Mouse (Mus musculus): ENCODE results near the gene Slc2a5. TPM values are rescaled to one million over a fixed set of nuclear protein-coding genes. Genes with fewer than 3 reads are reported as not detected.

The Slc2a5 gene
- polyA plus RNA-seq, 1 experiment from 2014 or later: 2.0 TPM

DNA sequence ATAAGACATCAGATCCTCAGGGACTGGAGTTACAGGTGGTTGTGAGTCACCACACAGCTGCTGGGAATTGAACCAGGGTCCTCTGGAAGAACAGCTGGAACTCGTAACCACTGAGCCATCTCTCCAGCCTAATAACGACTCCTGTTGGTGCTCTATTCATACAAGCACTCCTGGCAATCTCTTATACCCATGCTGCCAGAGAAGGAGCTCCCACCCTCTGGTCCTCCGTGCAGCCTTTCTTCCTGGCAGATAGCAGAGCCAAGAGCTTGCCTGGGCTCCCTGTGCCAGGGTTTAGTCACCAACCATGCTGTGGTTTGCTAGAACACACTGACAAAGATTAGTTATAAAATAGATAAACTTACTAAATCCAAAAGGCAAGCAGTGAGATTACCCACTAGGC is 9.4 kb upstream of the Slc2a5 start:
- Histone ChIP-seq H3K4me1 (0 out of 2 replicates have a peak, but pooled peaks cover 2% of the 10 kb centered on the region), H3K4me3 (no peak overlapping the region), H3K9ac (no peak overlapping the region), H3K4me2 (no peak overlapping the region), H3K27ac (no peak overlapping the region), H3K36me3 (no peaks in the 10 kb centered on the region), H3K27me3 (no peaks in the 10 kb centered on the region), H3K9me3 (no peaks in the 10 kb centered on the region)
- WGBS: 53% methylated on average over 3 of the region's 3 CpGs
- no peak for ATAC-seq (ENCODE audit: insufficient number of reproducible peaks, low FRiP score, low TSS enrichment, low read depth)

DNA sequence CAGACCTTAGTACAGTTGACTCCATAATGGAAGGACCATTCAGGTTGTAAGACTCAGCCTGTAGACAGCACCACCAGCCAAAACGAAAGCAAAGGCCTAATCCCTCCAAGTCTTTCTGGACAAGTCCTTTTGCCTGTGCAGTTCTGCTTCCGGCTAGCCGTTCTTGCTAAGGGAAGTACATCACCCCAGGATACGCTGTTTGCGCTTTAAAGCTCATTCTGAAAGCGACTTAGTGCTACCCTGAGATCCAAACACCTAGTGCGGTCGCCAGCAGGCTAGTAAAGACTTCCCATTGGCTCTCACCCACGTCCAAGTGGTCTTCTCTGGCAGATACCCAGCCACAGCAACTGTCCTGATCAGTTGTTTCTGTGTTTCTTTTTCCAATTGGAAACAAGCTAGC is 8.7 kb upstream of the Slc2a5 start:
- Histone ChIP-seq H3K4me1 (0 out of 2 replicates have a peak, but pooled peaks cover 2% of the 10 kb centered on the region), H3K9me3 (no peaks in the 10 kb centered on the region), H3K4me2 (no peak overlapping the region), H3K36me3 (no peaks in the 10 kb centered on the region), H3K4me3 (no peak overlapping the region), H3K27ac (no peak overlapping the region), H3K27me3 (no peaks in the 10 kb centered on the region), H3K9ac (no peak overlapping the region)
- WGBS: 72% methylated on average over 9 of the region's 9 CpGs
- ATAC-seq (ENCODE audit: insufficient number of reproducible peaks, low FRiP score, low TSS enrichment, low read depth): no peak

DNA sequence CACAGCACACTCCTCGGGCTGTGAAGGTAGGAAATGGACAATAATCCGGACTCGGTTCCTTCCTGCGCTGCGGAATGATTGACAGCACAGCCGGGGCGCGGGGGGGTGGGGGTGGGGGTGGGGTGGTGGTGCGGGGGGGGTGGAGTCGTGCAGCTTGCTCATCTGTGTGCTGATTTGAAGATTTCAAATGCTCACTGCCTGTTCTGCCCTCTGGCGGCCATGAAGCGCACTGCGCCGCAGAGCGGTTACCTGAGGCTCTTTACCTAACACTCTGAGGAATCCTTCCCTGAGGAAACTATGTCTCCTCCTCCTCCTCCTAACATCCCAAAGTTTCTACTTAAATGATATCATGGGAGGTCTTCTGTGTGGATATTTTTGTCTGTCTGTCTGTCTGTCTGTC is 6.2 kb upstream of the Slc2a5 start:
- Histone ChIP-seq H3K4me2 (0 out of 2 replicates have a peak overlapping the region, but pooled peaks have one; percentile 10), H3K27ac (no peak overlapping the region), H3K9ac (no peak overlapping the region), H3K4me3 (no peak overlapping the region), H3K27me3 (no peaks in the 10 kb centered on the region), H3K9me3 (no peaks in the 10 kb centered on the region), H3K36me3 (no peaks in the 10 kb centered on the region), H3K4me1 (0 out of 2 replicates have a peak, but pooled peaks cover 2% of the 10 kb centered on the region)
- 6% methylated on average over 15 of the region's 15 CpGs for WGBS
- ATAC-seq (ENCODE audit: insufficient number of reproducible peaks, low FRiP score, low TSS enrichment, low read depth): no peak

DNA sequence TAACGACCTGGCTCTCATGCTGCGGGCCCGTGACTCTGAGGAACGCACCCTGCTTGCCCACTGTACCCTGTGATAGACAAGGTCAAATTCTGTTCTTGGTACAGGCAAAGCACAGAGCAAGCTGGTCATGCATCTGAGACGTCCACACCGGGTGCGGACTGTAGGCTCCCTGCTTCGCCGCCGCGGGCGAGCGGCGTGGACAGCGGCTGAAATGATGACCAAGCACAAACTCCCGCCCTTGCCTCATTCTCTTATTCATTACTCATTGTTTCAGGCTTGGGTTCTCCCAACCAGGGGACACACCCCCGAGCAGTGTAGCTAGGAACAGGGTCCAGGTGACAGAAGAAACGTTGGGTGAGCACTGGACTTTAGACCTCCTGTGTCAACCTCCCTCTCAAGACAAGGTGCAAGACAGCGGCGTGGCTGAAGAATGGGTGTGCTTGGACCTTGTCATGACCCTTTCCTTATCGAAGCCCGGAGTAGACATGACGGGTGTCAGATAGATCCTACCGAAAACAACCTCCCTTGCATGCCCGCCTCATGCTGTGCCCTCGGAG is 4.5 kb upstream of the Slc2a5 start:
- Histone ChIP-seq H3K27me3 (no peaks in the 10 kb centered on the region), H3K9ac (no peak overlapping the region), H3K27ac (no peak overlapping the region), H3K4me3 (no peak overlapping the region), H3K36me3 (no peaks in the 10 kb centered on the region), H3K4me1 (peaks cover 9% of the 10 kb centered on the region), H3K4me2 (no peak overlapping the region), H3K9me3 (no peaks in the 10 kb centered on the region)
- no peak for ATAC-seq (ENCODE audit: insufficient number of reproducible peaks, low FRiP score, low TSS enrichment, low read depth)
- WGBS: 92% methylated on average over 26 of the region's 26 CpGs

DNA sequence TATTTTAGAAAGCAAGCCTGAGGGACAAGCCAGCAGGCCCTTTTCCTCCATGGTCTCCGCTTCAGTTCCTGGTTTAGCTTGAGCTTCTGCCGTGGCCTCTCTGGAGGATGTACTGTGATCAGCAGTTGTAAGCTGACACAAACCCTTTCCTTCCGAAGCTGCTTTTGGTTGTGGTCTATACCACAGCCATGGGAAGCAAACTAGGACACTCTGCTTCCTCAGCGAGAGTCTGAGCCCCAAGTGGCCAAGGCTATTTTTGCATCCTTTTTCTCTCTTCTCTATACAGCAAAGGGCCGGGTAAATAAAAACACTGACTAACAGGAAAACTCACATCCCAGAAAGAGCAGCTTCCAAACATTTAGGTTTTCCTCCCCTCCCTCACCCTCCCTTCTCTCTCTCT is 1.8 kb upstream of the Slc2a5 start:
- no peak overlapping the region for H3K4me2 ChIP-seq
- WGBS: 55% methylated on average over 5 of the region's 5 CpGs
- no peak overlapping the region for H3K9ac ChIP-seq
- no peaks in the 10 kb centered on the region for H3K36me3 ChIP-seq
- H3K4me1 ChIP-seq: peaks cover 22% of the 10 kb centered on the region
- ATAC-seq (ENCODE audit: insufficient number of reproducible peaks, low FRiP score, low TSS enrichment, low read depth): no peak
- H3K27ac ChIP-seq: no peak overlapping the region
- H3K4me3 ChIP-seq: no peak overlapping the region
- no peaks in the 10 kb centered on the region for H3K27me3 ChIP-seq
- H3K9me3 ChIP-seq: no peaks in the 10 kb centered on the region

DNA sequence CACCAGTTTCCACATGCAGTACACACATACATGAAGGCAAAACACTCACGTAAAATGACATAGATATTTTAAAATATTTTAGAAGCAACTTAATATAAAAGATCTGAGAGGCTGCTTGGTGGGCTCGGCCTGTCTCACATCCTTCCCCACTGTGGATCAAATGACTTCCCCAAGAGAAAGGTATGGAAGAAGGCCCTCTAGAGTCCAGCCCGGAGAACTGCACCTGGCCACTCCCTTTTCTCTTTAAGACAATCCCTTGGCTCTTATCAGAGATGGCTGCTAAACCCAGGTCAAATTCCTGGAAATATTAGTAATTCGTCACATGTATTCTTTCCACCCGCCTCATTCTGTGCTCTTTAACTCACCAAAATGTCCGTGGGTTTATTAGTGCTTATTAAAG is 920 bp upstream of the Slc2a5 start:
- H3K9me3 ChIP-seq: no peaks in the 10 kb centered on the region
- H3K4me3 ChIP-seq: no peak overlapping the region
- 61% methylated on average over 6 of the region's 6 CpGs for WGBS
- peaks cover 22% of the 10 kb centered on the region for H3K4me1 ChIP-seq
- H3K36me3 ChIP-seq: no peaks in the 10 kb centered on the region
- H3K9ac ChIP-seq: no peak overlapping the region
- no peak overlapping the region for H3K4me2 ChIP-seq
- H3K27me3 ChIP-seq: no peaks in the 10 kb centered on the region
- no peak overlapping the region for H3K27ac ChIP-seq
- ATAC-seq (ENCODE audit: insufficient number of reproducible peaks, low FRiP score, low TSS enrichment, low read depth): no peak

DNA sequence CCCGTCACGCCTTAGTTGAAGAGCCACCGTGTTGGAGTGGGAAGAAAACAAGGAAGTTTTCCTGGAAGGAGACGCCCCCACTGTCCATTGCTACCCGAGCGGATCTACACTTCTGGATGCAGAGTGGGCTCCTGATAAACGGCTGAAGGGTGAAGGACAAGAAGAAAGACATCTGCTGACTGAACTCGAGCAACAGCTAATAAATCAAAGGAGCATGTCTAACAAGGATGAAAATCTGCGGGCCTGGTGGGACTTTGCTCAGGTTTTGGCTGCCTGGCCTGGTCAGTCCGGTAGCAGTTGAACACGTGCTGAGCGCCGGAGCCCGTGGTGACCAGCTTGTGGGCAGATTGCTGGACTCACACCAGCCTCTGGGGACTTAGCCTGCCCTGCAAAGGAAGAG is 557 bp downstream of the Slc2a5 start:
- Histone ChIP-seq H3K4me1 (peaks cover 22% of the 10 kb centered on the region), H3K27me3 (no peaks in the 10 kb centered on the region), H3K9ac (no peak overlapping the region), H3K36me3 (no peaks in the 10 kb centered on the region), H3K9me3 (no peaks in the 10 kb centered on the region), H3K4me3 (no peak overlapping the region), H3K27ac (no peak overlapping the region), H3K4me2 (peak overlapping the region; percentile 31; the same call in 1 of the 2 replicates)
- no peak for ATAC-seq (ENCODE audit: insufficient number of reproducible peaks, low FRiP score, low TSS enrichment, low read depth)
- WGBS: 40% methylated on average over 14 of the region's 14 CpGs

DNA sequence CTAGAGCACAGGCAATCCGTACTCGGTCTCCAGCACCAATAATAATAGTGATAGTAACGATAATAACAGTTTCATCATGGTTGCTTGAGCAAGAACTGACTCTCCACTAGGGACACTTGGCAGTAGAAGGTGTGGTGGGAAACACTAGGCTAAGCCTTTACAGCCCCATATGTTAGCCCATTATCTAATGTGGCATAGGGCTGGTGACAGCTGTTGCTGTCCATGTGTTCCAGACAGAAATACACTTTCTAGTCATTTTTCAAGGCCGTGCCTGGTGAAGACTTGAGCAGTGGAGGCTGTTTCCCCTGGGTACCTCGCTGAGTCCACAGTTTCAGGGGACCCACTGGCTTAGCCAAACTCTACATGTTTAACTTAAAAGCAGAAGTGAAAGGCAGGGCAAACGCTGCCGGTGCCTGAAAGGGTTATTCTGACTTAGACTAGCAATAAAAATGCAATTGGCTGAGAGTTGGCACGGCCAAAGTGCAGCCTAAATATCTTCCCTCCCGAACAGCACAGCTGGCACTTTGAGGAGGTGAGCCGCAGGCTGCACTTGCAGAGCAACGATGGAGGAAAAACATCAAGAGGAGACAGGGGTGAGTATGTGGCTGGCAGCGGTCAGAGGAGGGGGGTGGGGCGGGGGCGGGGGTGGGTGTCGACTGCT is 1.2 kb downstream of the Slc2a5 start:
- 0 out of 2 replicates have a peak overlapping the region, but pooled peaks have one; percentile 2 for H3K4me3 ChIP-seq

DNA sequence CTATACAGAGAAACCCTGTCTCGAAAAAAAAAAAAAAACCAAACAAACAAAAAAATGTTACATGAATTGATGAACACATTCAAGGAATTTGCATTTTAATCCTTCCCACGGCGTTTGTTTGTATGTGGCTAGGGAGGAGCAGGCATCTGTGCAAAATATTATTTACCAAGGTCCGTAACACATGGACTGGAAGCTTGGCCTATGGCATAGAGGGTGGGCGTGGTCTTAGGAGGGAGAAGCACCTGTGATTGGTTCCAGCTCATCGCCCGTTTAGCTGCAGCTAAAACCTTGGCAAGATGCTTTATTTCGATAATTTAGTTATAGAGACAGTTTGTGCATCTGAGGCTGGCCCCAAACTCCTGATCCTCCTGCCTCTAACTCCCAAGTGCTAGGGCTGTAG is 2.3 kb downstream of the Slc2a5 start:
- Histone ChIP-seq H3K27ac (no peak overlapping the region), H3K4me1 (peaks cover 22% of the 10 kb centered on the region), H3K9me3 (no peaks in the 10 kb centered on the region), H3K4me3 (no peak overlapping the region), H3K4me2 (no peak overlapping the region), H3K9ac (no peak overlapping the region), H3K27me3 (no peaks in the 10 kb centered on the region), H3K36me3 (no peaks in the 10 kb centered on the region)
- no peak for ATAC-seq (ENCODE audit: insufficient number of reproducible peaks, low FRiP score, low TSS enrichment, low read depth)
- WGBS: 70% methylated on average over 8 of the region's 8 CpGs

More for the DNA sequence above, 1.2 kb downstream of the Slc2a5 start:
- Histone ChIP-seq H3K27ac (0 out of 2 replicates have a peak overlapping the region, but pooled peaks have one; percentile 27), H3K36me3 (no peaks in the 10 kb centered on the region), H3K9me3 (no peaks in the 10 kb centered on the region), H3K9ac (no peak overlapping the region), H3K4me2 (peak overlapping the region; percentile 29), H3K4me1 (peaks cover 22% of the 10 kb centered on the region), H3K27me3 (no peaks in the 10 kb centered on the region)
- ATAC-seq (ENCODE audit: insufficient number of reproducible peaks, low FRiP score, low TSS enrichment, low read depth): no peak
- WGBS: 21% methylated on average over 15 of the region's 15 CpGs

DNA sequence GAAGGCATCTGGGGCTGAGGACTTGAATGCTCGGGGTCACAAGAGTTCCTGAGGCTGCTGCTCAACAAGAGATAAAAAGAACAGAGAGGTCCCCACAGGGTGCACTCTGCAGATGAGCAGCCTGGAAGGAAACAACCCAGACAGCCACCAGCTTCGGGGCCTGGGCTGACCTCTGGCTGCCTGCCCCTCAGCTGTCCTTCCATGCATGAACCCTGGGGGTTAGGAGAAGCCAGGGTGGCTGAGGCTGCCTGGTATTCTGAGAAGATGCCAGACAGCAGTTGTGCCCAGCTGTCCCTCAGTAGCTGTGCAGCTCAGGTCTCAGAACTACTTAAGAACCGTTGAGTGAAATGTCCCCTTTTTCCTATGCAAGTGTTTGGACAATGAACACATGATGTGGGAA is 3.4 kb downstream of the Slc2a5 start:
- no peaks in the 10 kb centered on the region for H3K27me3 ChIP-seq
- 49% methylated on average over 3 of the region's 3 CpGs for WGBS
- H3K27ac ChIP-seq: no peak overlapping the region
- no peak overlapping the region for H3K4me3 ChIP-seq
- peak; percentile 16; the same call in 1 of the 2 replicates for ATAC-seq (ENCODE audit: insufficient number of reproducible peaks, low FRiP score, low TSS enrichment, low read depth)
- H3K9ac ChIP-seq: no peak overlapping the region
- peaks cover 22% of the 10 kb centered on the region for H3K4me1 ChIP-seq
- H3K36me3 ChIP-seq: no peaks in the 10 kb centered on the region
- H3K9me3 ChIP-seq: no peaks in the 10 kb centered on the region
- no peak overlapping the region for H3K4me2 ChIP-seq

DNA sequence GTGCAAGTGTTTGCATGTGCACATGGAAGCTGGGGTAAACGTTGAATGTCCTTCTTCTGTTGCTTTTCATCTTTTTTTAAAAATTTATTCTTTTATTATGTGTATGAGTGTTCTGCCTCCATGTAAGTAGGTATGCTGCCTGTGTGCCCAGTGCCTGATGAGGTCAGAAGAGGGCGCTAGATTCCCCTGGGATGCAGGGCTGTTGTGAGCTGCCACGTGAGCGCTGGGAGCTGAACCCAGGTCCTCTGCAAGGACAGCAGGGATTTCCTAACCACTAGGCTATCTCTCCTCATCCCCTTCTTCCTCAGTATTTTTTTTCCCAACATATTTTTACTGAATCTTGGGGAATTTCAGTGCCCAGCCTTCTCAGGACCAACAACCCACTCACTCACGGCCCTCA is 7.3 kb downstream of the Slc2a5 start:
- Histone ChIP-seq H3K4me2 (no peak overlapping the region), H3K4me1 (no peaks in the 10 kb centered on the region), H3K27me3 (no peaks in the 10 kb centered on the region), H3K36me3 (no peaks in the 10 kb centered on the region), H3K4me3 (no peak overlapping the region), H3K9ac (no peak overlapping the region), H3K27ac (no peak overlapping the region), H3K9me3 (no peaks in the 10 kb centered on the region)
- 89% methylated on average over 5 of the region's 5 CpGs for WGBS
- no peak for ATAC-seq (ENCODE audit: insufficient number of reproducible peaks, low FRiP score, low TSS enrichment, low read depth)

DNA sequence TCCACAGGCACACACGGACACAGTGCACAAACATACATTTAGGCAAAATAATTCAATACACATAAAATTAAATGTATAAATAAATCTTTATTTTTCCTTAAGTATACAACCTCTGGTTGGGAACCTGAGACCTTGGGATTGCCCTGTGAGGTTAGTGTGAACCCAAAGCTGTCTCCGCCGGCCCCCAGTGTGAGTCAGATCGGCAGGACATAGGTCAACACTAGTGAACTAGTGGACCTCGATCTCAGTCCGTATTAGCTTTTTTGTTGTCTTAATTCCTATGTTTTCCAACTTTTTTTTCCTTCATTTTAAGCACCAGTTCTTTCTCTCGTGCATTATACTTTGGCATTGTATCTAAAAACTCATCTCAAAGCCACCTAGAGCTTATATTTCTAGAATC is 8.8 kb downstream of the Slc2a5 start:
- H3K27ac ChIP-seq: no peak overlapping the region
- no peak for ATAC-seq (ENCODE audit: insufficient number of reproducible peaks, low FRiP score, low TSS enrichment, low read depth)
- H3K4me2 ChIP-seq: no peak overlapping the region
- 89% methylated on average over 7 of the region's 7 CpGs for WGBS
- H3K4me1 ChIP-seq: peaks cover 3% of the 10 kb centered on the region; the same call in 1 of the 2 replicates
- H3K27me3 ChIP-seq: no peaks in the 10 kb centered on the region; the same call in 1 of the 2 replicates
- H3K4me3 ChIP-seq: no peak overlapping the region
- no peaks in the 10 kb centered on the region for H3K9me3 ChIP-seq
- no peak overlapping the region for H3K9ac ChIP-seq
- H3K36me3 ChIP-seq: no peaks in the 10 kb centered on the region
